Mouse (Mus musculus) liver, embryonic 14.5 days (tissue): ENCODE results near the gene Tmtc1.

ENCODE experiments used
- CTCF ChIP-seq: IDR thresholded peaks from 2 replicates; pipeline ENCODE4 v1.5.1; 2016; ENCODE audit warnings: antibody characterized with exemption, low read depth, control low read depth
- EP300 ChIP-seq: IDR thresholded peaks from 2 replicates; pipeline ENCODE4 v1.6.1; 2016; ENCODE audit warnings: antibody characterized with exemption, low read depth

- TF ChIP-seq CTCF (peak; percentile 43), EP300 (no peak)
These were observed 4.0 kb upstream of the Tmtc1 start for GRCm38 (mm10) chr6:148448151-148448550.
